Mouse (Mus musculus) left cerebral cortex, adult 9 months (tissue): Measurements from ENCODE around the gene Retnlg.
"Not testable (repeated sequence)": the region's sequence is repeated elsewhere in the genome, so short reads cannot be mapped to it uniquely, and the experiment has no call there.

ENCODE experiments used
- DNase-seq, 2 experiments: peaks; one replicate each; pipeline ENCODE4 v3.0.0; 2022; ENCODE audit warnings: low spot score in 2 of 2

The Retnlg gene

GRCm38 (mm10) chr16:48872321-48872720, at the start of gene Retnlg:
Gene Retnlg (plus strand): TSS chr16:48872621.
- DNase-seq: no peak

GRCm38 (mm10) chr16:48826474-48826873, 45.9 kb upstream of the Retnlg start:
- no peak for DNase-seq

- no peak for DNase-seq
Observed at GRCm38 (mm10) chr16:48827625-48828024, 44.8 kb upstream of the Retnlg start.

- no peak for DNase-seq
Observed at GRCm38 (mm10) chr16:48829060-48829459, 43.4 kb upstream of the Retnlg start.

GRCm38 (mm10) chr16:48832055-48832454, 40.4 kb upstream of the Retnlg start:
- DNase-seq: no peak

DNA sequence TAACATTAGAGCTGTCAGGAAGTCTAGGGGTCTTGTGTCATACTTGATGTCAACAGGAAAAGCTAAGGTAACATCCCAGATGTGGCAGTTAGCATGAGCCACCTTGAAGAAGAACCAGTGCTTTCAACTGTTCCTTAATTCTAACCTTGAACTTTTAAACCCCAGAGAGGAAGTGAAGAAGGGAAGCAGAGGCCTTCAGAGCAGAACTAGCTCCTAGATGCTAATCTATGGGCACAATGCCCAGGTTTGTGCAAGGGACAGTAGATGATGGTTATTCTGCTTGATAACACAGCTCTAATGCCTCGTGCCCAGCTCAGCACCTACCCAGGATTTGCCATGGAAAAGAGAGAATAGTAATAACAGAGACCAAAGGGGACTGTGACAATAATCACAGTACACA, 38.8 kb upstream of the Retnlg start:
- not testable (repeated sequence) for DNase-seq

GRCm38 (mm10) chr16:48842266-48842665, 30.2 kb upstream of the Retnlg start, which contains the start of gene Retnla:
Gene Retnla (plus strand): TSS chr16:48842551.
- DNase-seq: no peak

DNA sequence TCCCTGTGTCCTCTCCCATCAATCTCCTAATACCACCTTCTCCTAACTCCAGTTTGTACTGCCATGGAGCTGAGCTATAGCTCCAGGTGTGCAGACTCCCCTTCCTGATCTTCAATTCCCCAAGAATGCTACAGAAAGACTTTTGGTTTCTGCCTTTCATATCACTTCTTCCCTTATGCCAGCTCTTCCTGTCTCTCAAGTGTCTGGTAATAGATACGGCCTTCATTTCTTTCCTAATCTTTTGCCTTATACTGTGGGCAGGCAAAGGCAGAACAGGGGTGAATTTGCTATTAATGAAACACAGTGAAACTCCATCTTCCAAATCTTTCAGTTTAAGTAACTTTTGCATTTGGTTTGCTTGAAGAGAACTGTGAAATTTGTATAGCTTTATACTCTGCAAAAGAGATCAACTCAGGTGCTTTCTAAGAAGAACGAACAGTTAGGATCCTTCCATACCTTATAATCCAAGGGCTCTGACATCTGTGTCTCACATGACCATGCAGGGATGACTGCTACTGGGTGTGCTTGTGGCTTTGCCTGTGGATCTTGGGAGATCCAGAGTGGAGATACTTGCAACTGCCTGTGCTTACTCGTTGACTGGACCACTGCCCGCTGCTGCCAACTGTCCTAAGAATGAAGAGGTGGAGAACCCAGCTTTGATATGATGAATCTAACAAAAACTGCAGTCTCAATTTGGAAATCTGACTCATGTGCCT, 28.6 kb upstream of the Retnlg start:
- DNase-seq: no peak

DNA sequence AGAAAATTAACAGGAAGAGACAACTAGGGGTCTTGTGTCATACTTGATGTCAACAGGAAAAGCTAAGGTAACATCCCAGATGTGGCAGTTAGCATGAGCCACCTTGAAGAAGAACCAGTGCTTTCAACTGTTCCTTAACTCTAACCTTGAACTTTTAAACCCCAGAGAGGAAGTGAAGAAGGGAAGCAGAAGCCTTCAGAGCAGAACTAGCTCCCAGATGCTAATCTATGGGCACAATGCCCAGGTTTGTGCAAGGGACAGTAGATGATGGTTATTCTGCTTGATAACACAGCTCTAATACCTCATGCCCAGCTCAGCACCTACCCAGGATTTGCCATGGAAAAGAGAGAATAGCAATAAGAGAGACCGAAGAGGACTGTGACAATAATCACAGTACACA, 7.4 kb upstream of the Retnlg start:
- DNase-seq: not testable (repeated sequence)

GRCm38 (mm10) chr16:48867690-48868089, 4.7 kb upstream of the Retnlg start:
- DNase-seq: no peak

DNA sequence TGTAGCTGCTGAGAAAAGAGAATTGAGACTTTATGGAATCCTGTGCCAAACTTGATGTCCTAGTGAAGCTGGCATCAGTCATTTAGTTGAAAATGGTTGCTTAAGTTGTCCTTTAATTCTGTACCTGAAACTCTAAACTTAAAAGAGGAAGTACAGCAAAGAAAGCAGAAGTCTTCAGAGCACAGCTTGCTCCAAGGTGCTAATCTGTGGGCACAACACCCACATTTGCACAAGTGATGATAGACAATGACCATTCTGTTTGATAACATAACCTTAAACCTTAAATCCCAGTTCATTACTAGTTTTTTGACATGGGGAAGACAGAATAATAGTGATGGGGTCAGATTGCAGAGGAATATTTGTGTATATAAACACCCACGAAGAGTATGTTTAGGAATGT, 3.8 kb upstream of the Retnlg start:
- no peak for DNase-seq

- DNase-seq: no peak
Observed at GRCm38 (mm10) chr16:48869671-48870070, 2.8 kb upstream of the Retnlg start.

DNA sequence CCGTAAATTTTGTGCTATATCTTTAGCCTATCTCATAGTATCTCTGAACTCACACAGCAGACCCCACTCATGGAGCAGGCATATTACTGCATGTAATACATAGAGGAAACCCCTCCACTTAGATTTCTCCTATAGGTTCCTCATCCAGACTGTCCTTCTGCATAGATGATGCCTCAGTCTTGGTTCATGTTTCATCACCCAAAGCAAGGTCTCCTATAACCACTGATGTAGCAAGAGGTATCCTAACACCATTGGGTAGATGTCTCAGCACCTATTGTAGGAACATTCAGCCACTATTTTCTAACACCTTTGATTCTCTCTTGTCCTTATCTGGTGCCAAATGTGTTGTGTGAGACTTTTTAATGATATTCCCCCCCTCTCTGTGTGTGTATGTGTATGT, 667 bp upstream of the Retnlg start:
- no peak for DNase-seq

- DNase-seq: no peak
Observed at GRCm38 (mm10) chr16:48890733-48891132, 18.3 kb downstream of the Retnlg start.

- DNase-seq: no peak
Observed at GRCm38 (mm10) chr16:48899868-48900267, 27.4 kb downstream of the Retnlg start.

GRCm38 (mm10) chr16:48911184-48911583, 38.8 kb downstream of the Retnlg start:
- DNase-seq: no peak

DNA sequence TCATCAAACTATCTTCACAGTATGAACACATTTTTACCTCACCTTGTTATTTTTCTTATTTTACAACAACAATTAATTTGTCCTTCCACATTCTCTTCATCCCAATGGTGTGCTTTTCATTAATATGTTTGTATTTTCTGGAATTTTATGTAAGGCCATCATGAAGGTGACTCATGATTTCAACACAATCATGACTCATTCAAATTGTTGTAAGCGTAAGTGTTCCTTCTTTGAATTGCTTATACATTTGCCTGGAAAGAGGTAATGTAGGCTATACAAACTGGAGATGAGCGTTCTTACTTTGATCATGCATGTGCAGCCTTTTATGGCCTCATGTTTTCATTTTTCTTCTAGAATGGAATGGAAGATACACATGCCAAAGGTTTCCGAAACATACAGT, 40.8 kb downstream of the Retnlg start:
- DNase-seq: no peak

- DNase-seq: no peak
Observed at GRCm38 (mm10) chr16:48923724-48924123, 51.3 kb downstream of the Retnlg start.
